Mouse (Mus musculus): ENCODE measurements around the gene Map3k10.

DNA sequence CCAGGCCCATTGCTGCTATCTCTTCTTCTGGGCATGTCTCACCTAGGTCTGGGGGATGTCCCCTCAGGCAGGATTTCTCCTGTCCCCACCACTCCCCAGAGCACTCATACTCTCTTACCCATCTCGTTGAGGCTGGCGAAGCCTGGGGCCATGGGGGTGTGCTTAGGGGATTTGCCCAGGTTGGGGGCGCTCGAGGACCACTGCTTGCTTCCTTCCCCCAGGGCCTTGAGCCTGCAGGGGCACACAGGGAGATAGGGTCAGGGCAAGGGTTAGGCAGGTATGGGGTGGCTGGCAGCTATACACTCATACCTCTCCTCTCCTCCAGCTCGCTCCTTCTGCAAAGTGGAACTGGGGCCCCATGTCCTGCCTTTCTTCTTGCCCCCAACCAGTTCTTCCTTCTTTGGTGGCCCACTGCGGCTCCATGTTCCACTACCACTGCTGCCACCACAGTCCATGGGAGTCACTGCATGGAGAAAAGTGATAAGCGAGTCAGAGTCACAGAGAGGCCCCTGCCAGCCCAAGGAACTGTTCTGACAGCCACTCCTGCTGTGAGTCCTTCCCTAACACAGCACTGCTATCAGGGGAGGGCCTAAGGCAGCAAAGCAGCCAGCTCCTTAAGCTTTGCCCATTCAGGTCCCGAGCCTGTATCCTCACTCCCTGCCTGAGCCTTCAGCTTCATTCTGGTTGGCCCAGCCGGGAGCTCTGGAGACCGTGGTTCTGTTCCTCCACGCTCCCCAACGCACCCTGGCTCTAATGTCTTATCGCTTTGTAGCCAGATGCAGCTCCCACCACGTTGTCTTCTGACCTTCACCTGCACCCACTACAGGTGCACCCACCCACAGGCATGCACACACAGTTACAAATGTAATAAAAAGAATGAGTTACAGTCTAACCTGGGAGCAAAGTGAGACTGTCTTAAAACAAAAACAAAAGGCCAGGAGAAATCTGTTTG, 15.4 kb downstream of the Map3k10 start:
- no peak for TF ChIP-seq CTCF (IDR thresholded peaks at IDR 0.05; ENCODE audit: low read depth)
- no peak for TF ChIP-seq EP300 (IDR thresholded peaks at IDR 0.05; ENCODE audit: low read depth)

All from liver, postnatal 0 days (tissue).